Mouse (Mus musculus) kidney, adult 2 months (tissue): Measurements from ENCODE around the gene Rasgef1a.

Source experiments
- CTCF ChIP-seq: fragments of 200-500 bp; conservative IDR thresholded peaks from 2 replicates; pipeline ENCODE4 v1.5.1; 2011; ENCODE audit warnings: low read depth, mild to moderate bottlenecking, control low read depth, low read length, moderate library complexity, mixed read lengths; ENCODE audit not compliant: insufficient read depth, insufficient read length
- POLR2A ChIP-seq: fragments of 200-500 bp; IDR thresholded peaks from one replicate; pipeline ENCODE4 v1.6.1; 2011; ENCODE audit warnings: low read depth, low read length, control low read depth

DNA sequence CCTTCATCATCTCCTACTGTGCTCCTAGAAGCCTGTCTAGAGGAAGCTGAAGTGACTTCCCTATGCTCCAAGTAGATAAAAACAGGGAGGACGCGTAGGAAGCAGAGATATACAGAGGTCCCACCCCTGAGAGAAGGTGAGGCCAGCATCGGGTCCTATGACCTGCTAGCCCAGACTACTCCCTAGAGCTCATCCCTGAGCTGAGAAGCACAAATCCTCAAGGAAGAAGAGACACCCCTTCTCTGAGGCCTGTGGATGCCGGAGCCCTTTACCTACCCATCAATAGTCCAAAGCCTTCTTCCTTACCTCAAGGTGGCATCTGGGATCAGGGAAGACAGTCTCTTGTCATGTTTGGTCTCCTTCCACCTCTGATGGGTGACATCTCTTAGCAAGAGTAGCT is 69.5 kb downstream of the Rasgef1a start:
- TF ChIP-seq CTCF: no peak
- TF ChIP-seq POLR2A: no peak
